Mouse (Mus musculus) midbrain, embryonic 13.5 days (tissue): ENCODE data around the gene Fign. TPM values are rescaled to one million over a fixed set of nuclear protein-coding genes. Genes with fewer than 3 reads are reported as not detected.

Experiments used
- ATAC-seq: fragments of 200-750 bp; cut with Nextera tagmentation; 2 replicates; pipeline ENCODE4 v1.8.0; 2017; ENCODE audit warnings: mild to moderate bottlenecking, moderate TSS enrichment, moderate library complexity
- H3K27ac ChIP-seq: fragments of 300-500 bp; sonication (generic); 2 replicates; pipeline ENCODE4 v1.5.1; 2015; ENCODE audit warnings: inconsistent platforms, mild to moderate bottlenecking, moderate library complexity
- H3K27me3 ChIP-seq: fragments of 300-500 bp; sonication (generic); 2 replicates; pipeline ENCODE4 v1.6.1; 2015; ENCODE audit warnings: mild to moderate bottlenecking, inconsistent platforms
- H3K36me3 ChIP-seq: fragments of 300-500 bp; sonication (generic); 2 replicates; pipeline ENCODE4 v1.6.1; 2015; ENCODE audit warnings: mild to moderate bottlenecking, inconsistent platforms
- H3K4me1 ChIP-seq: fragments of 300-500 bp; sonication (generic); replicated peaks from 2 replicates; pipeline ENCODE4 v1.6.1; 2015; ENCODE audit warnings: inconsistent platforms
- H3K4me2 ChIP-seq: fragments of 300-500 bp; sonication (generic); replicated peaks from 2 replicates; pipeline ENCODE4 v1.6.1; 2015; ENCODE audit warnings: moderate library complexity, mild to moderate bottlenecking, inconsistent platforms
- H3K4me3 ChIP-seq: fragments of 300-500 bp; sonication (generic); replicated peaks from 2 replicates; pipeline ENCODE4 v1.5.1; 2015; ENCODE audit warnings: mild to moderate bottlenecking, inconsistent platforms
- H3K9ac ChIP-seq: fragments of 300-500 bp; sonication (generic); replicated peaks from 2 replicates; pipeline ENCODE4 v1.6.1; 2015; ENCODE audit warnings: mild to moderate bottlenecking, inconsistent platforms
- H3K9me3 ChIP-seq: fragments of 300-500 bp; sonication (generic); 2 replicates; pipeline ENCODE4 v1.6.1; 2016; ENCODE audit warnings: mild to moderate bottlenecking, inconsistent platforms
- WGBS: fragments of 180-500 bp; shearing (Covaris S2); methylation state at CpG from one replicate; pipeline ENCODE4 v1.1.7; 2015; 5-methylcytosine and 5-hydroxymethylcytosine counted together
- polyA plus RNA-seq: library from polyadenylated mRNA; unstranded; fragments of >200 nt; fragmentation: Nextera tagmentation; extraction: Ambion mirVana; gene quantifications from 2 replicates; pipeline ENCODE4 v1.2.1, GENCODE M21; 2015

The Fign gene
- polyA plus RNA-seq, 1 experiment from 2014 or later, result 22.0 TPM

GRCm38 (mm10) chr2:64043099-64043498 lies 54.7 kb downstream of the Fign start:
- Histone ChIP-seq H3K9me3 (no peaks in the 10 kb centered on the region), H3K4me1 (no peaks in the 10 kb centered on the region; the same call in 1 of the 2 replicates), H3K9ac (no peak overlapping the region), H3K4me3 (no peak overlapping the region), H3K27me3 (no peaks in the 10 kb centered on the region), H3K27ac (no peak overlapping the region), H3K4me2 (no peak overlapping the region), H3K36me3 (no peaks in the 10 kb centered on the region)
- WGBS, result 50% methylated on average over 3 of the region's 3 CpGs
- ATAC-seq, result no peak

GRCm38 (mm10) chr2:64035393-64035792 lies 62.4 kb downstream of the Fign start:
- no peaks in the 10 kb centered on the region for H3K9me3 ChIP-seq
- no peak overlapping the region for H3K27ac ChIP-seq
- no peak overlapping the region for H3K4me3 ChIP-seq
- ATAC-seq, result no peak
- 72% methylated on average over 3 of the region's 3 CpGs for WGBS
- no peak overlapping the region for H3K4me2 ChIP-seq
- no peaks in the 10 kb centered on the region for H3K27me3 ChIP-seq
- H3K36me3 ChIP-seq, result 0 out of 2 replicates have a peak, but pooled peaks cover 3% of the 10 kb centered on the region
- no peak overlapping the region for H3K9ac ChIP-seq
- H3K4me1 ChIP-seq, result no peaks in the 10 kb centered on the region

- Histone ChIP-seq H3K4me1 (no peaks in the 10 kb centered on the region), H3K9ac (no peak overlapping the region), H3K27me3 (no peaks in the 10 kb centered on the region), H3K27ac (no peak overlapping the region), H3K4me3 (no peak overlapping the region), H3K4me2 (no peak overlapping the region), H3K9me3 (no peaks in the 10 kb centered on the region), H3K36me3 (0 out of 2 replicates have a peak, but pooled peaks cover 3% of the 10 kb centered on the region)
- no peak for ATAC-seq
- 86% methylated on average over 3 of the region's 3 CpGs for WGBS
These were observed 64.0 kb downstream of the Fign start for GRCm38 (mm10) chr2:64033871-64034270.

GRCm38 (mm10) chr2:64025961-64026360 lies 71.9 kb downstream of the Fign start:
- no peak overlapping the region for H3K27ac ChIP-seq
- no peaks in the 10 kb centered on the region for H3K27me3 ChIP-seq
- no peaks in the 10 kb centered on the region for H3K9me3 ChIP-seq
- H3K4me1 ChIP-seq, result 0 out of 2 replicates have a peak, but pooled peaks cover 5% of the 10 kb centered on the region
- no peak overlapping the region for H3K9ac ChIP-seq
- no peak overlapping the region for H3K4me2 ChIP-seq
- WGBS, result 82% methylated on average over 4 of the region's 4 CpGs
- H3K36me3 ChIP-seq, result no peaks in the 10 kb centered on the region
- ATAC-seq, result no peak
- no peak overlapping the region for H3K4me3 ChIP-seq

DNA sequence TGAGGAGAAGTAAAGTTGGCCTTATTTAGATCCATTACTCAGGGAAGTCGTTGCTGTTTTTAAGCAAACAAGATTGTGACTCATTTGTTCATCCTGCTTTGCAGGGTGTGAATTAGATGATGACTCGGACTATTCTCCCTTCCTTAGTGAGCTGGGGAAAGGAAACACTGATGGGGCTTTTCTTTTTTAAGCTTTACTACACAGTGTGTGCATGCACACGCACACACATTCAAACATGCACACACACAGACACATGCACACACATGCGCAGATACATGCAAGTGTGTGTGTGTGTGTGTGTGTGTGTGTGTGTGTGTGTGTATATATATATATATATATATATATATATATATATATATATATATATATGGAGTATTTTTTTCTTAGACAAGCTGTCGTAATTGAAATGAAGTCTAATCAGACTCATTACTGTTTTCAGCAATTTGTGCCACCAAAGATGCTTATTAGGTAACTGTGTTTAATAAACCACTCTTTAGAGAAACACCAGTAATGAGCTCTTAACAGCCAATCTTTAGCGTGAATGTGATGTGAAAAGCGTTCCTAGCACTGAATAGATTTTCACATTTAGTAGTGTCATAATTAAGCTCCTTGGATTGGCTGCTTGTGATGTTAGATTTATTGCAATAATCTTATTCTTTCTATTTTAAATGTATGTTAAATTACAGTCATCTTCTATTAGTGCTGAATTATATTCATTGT lies 103.4 kb downstream of the Fign start:
- no peaks in the 10 kb centered on the region for H3K36me3 ChIP-seq
- 85% methylated on average over 7 of the region's 7 CpGs for WGBS
- H3K27me3 ChIP-seq, result no peaks in the 10 kb centered on the region
- H3K9ac ChIP-seq, result no peak overlapping the region
- H3K4me2 ChIP-seq, result no peak overlapping the region
- H3K9me3 ChIP-seq, result no peaks in the 10 kb centered on the region
- no peak for ATAC-seq
- H3K27ac ChIP-seq, result no peak overlapping the region
- no peak overlapping the region for H3K4me3 ChIP-seq
- peaks cover 2% of the 10 kb centered on the region; the same call in 1 of the 2 replicates for H3K4me1 ChIP-seq

- peaks cover 2% of the 10 kb centered on the region for H3K36me3 ChIP-seq
- ATAC-seq, result no peak
- peaks cover 26% of the 10 kb centered on the region for H3K4me1 ChIP-seq
- no peak overlapping the region for H3K4me2 ChIP-seq
- no peaks in the 10 kb centered on the region for H3K27me3 ChIP-seq
- H3K9ac ChIP-seq, result no peak overlapping the region
- no peak overlapping the region for H3K27ac ChIP-seq
- H3K4me3 ChIP-seq, result no peak overlapping the region
- 96% methylated on average over 2 of the region's 2 CpGs for WGBS
- H3K9me3 ChIP-seq, result no peaks in the 10 kb centered on the region
These were observed 112.4 kb downstream of the Fign start for GRCm38 (mm10) chr2:63985426-63985825.

GRCm38 (mm10) chr2:63982351-63982751 lies 115.5 kb downstream of the Fign start:
- Histone ChIP-seq H3K27ac (peak overlapping the region; percentile 55; the same call in 1 of the 2 replicates), H3K4me2 (no peak overlapping the region)

GRCm38 (mm10) chr2:63981449-63981848 lies 116.4 kb downstream of the Fign start:
- peak overlapping the region; percentile 52; the same call in 1 of the 2 replicates for H3K27ac ChIP-seq
- H3K27me3 ChIP-seq, result no peaks in the 10 kb centered on the region
- ATAC-seq, result 0 out of 2 replicates have a peak, but pooled peaks have one; percentile 35
- H3K4me3 ChIP-seq, result no peak overlapping the region
- peaks cover 26% of the 10 kb centered on the region for H3K4me1 ChIP-seq
- no peaks in the 10 kb centered on the region for H3K9me3 ChIP-seq
- H3K9ac ChIP-seq, result 0 out of 2 replicates have a peak overlapping the region, but pooled peaks have one; percentile 2
- H3K4me2 ChIP-seq, result no peak overlapping the region
- H3K36me3 ChIP-seq, result peaks cover 21% of the 10 kb centered on the region
- WGBS, result 36% methylated on average over 7 of the region's 7 CpGs

More at GRCm38 (mm10) chr2:63982351-63982751, 115.5 kb downstream of the Fign start:
- Histone ChIP-seq H3K9ac (no peak overlapping the region), H3K27me3 (no peaks in the 10 kb centered on the region), H3K36me3 (peaks cover 21% of the 10 kb centered on the region), H3K4me3 (no peak overlapping the region), H3K4me1 (peaks cover 21% of the 10 kb centered on the region), H3K9me3 (no peaks in the 10 kb centered on the region)
- WGBS, result 21% methylated on average over 4 of the region's 4 CpGs
- peak; percentile 61; the same call in 1 of the 2 replicates for ATAC-seq

GRCm38 (mm10) chr2:63969633-63970032 lies 128.2 kb downstream of the Fign start:
- Histone ChIP-seq H3K36me3 (no peaks in the 10 kb centered on the region), H3K27me3 (no peaks in the 10 kb centered on the region), H3K9ac (no peak overlapping the region), H3K4me3 (no peak overlapping the region), H3K4me2 (no peak overlapping the region), H3K4me1 (peaks cover 38% of the 10 kb centered on the region), H3K27ac (no peak overlapping the region), H3K9me3 (no peaks in the 10 kb centered on the region)
- no peak for ATAC-seq
- 46% methylated on average over 4 of the region's 4 CpGs for WGBS

DNA sequence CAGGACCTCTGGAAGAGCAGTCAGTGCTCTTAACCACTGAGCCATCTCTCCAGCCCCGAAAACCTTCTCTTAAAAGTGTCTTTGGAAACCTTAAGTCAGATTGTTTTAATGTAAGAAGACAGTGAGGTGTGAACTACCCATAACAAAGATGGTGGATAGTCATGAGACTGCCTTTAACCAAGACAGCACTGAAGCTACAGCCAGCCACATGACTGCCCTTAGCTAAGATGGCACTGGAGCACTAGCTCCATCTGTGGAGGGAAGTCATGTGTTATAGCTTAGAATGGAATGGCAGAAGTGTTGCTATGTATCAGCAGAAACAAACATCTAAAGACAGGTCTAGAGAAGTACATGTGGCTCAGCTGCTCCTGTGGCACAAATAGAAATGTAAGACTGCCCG lies 166.8 kb downstream of the Fign start:
- H3K36me3 ChIP-seq, result no peaks in the 10 kb centered on the region
- no peak overlapping the region for H3K27ac ChIP-seq
- no peak overlapping the region for H3K4me2 ChIP-seq
- H3K9me3 ChIP-seq, result no peaks in the 10 kb centered on the region
- ATAC-seq, result no peak
- H3K4me3 ChIP-seq, result no peak overlapping the region
- H3K9ac ChIP-seq, result no peak overlapping the region
- WGBS, result 93% methylated on average over 2 of the region's 2 CpGs
- H3K4me1 ChIP-seq, result peaks cover 14% of the 10 kb centered on the region
- no peaks in the 10 kb centered on the region for H3K27me3 ChIP-seq

GRCm38 (mm10) chr2:63926481-63927097 lies 171.2 kb downstream of the Fign start:
- peak; percentile 68; the same call in 1 of the 2 replicates for ATAC-seq
- Histone ChIP-seq H3K36me3 (no peaks in the 10 kb centered on the region), H3K4me2 (no peak overlapping the region), H3K9ac (no peak overlapping the region), H3K4me3 (no peak overlapping the region), H3K9me3 (no peaks in the 10 kb centered on the region), H3K27ac (no peak overlapping the region), H3K27me3 (no peaks in the 10 kb centered on the region), H3K4me1 (peaks cover 14% of the 10 kb centered on the region)
- WGBS, result 2% methylated on average over 4 of the region's 4 CpGs

GRCm38 (mm10) chr2:63925721-63926235 lies 172.1 kb downstream of the Fign start:
- H3K36me3 ChIP-seq, result no peaks in the 10 kb centered on the region
- H3K4me2 ChIP-seq, result no peak overlapping the region
- WGBS, result 71% methylated on average over 4 of the region's 4 CpGs
- H3K9ac ChIP-seq, result no peak overlapping the region
- peaks cover 19% of the 10 kb centered on the region for H3K4me1 ChIP-seq
- no peak overlapping the region for H3K4me3 ChIP-seq
- ATAC-seq, result no peak
- no peak overlapping the region for H3K27ac ChIP-seq
- no peaks in the 10 kb centered on the region for H3K27me3 ChIP-seq
- no peaks in the 10 kb centered on the region for H3K9me3 ChIP-seq
